Mouse (Mus musculus): ENCODE measurements at regions not wholly inside any gene's neighbourhood (a gene's known extent, or its start where the extent isn't known, plus 50 kb on each side); places are given as distances from the start of the nearest gene placed in this dataset.

GRCm38 (mm10) chr6:116901816-116902215, 185.1 kb upstream of the Tmem72 start:
- DNase-seq = no peak

GRCm38 (mm10) chr6:116902371-116902770, 185.7 kb upstream of the Tmem72 start:
- no peak for DNase-seq

GRCm38 (mm10) chr6:116906426-116907172, 189.9 kb upstream of the Tmem72 start:
- DNase-seq = no peak

- DNase-seq = no peak
These were observed 193.9 kb upstream of the Tmem72 start for GRCm38 (mm10) chr6:116910607-116911006.

GRCm38 (mm10) chr6:116912161-116912560, 195.4 kb upstream of the Tmem72 start:
- DNase-seq = no peak

GRCm38 (mm10) chr6:116914073-116914472, 197.4 kb upstream of the Tmem72 start:
- no peak for DNase-seq

- DNase-seq = no peak
These were observed 218.3 kb upstream of the Tmem72 start for GRCm38 (mm10) chr6:116935024-116935423.

- DNase-seq = no peak
These were observed 224.9 kb upstream of the Tmem72 start for GRCm38 (mm10) chr6:116941576-116941975.

- DNase-seq = no peak
These were observed 225.6 kb upstream of the Cxcl12 start for GRCm38 (mm10) chr6:116942696-116943095.

GRCm38 (mm10) chr6:116946083-116946732, 222.1 kb upstream of the Cxcl12 start:
- DNase-seq = no peak

- DNase-seq = no peak
These were observed 208.7 kb upstream of the Cxcl12 start for GRCm38 (mm10) chr6:116959611-116960010.

GRCm38 (mm10) chr6:116960641-116961040, 207.7 kb upstream of the Cxcl12 start:
- DNase-seq = no peak

GRCm38 (mm10) chr6:116966436-116966835, 201.9 kb upstream of the Cxcl12 start:
- no peak for DNase-seq

- DNase-seq = no peak
These were observed 198.9 kb upstream of the Cxcl12 start for GRCm38 (mm10) chr6:116969381-116969910.

- DNase-seq = no peak
These were observed 193.5 kb upstream of the Cxcl12 start for GRCm38 (mm10) chr6:116974841-116975240.

- peak; percentile 37 for DNase-seq
These were observed 187.9 kb upstream of the Cxcl12 start for GRCm38 (mm10) chr6:116980349-116980995.

GRCm38 (mm10) chr6:116985147-116985737, 183.1 kb upstream of the Cxcl12 start:
- DNase-seq = peak; percentile 30

- peak; percentile 31 for DNase-seq
These were observed 181.9 kb upstream of the Cxcl12 start for GRCm38 (mm10) chr6:116986266-116987000.

- no peak for DNase-seq
These were observed 181.1 kb upstream of the Cxcl12 start for GRCm38 (mm10) chr6:116987243-116987642.

GRCm38 (mm10) chr6:116998948-116999682, 169.2 kb upstream of the Cxcl12 start:
- DNase-seq = no peak

- no peak for DNase-seq
These were observed 168.4 kb upstream of the Cxcl12 start for GRCm38 (mm10) chr6:116999940-117000339.
